Mouse (Mus musculus) spleen, adult 2 months (tissue): ENCODE measurements around the gene Rslcan18. TPM values are rescaled to one million over a fixed set of nuclear protein-coding genes. Genes with fewer than 3 reads are reported as not detected.

Experiments used
- DNase-seq, 2 experiments: peaks; one replicate each; pipeline versions ENCODE4 v3.0.0 to v3.0.0-alpha.2; 2012 to 2021; ENCODE audit warnings: low spot score in 2 of 2, low read depth in 1 of 2
- H3K27ac ChIP-seq: fragments of 200-500 bp; 2 replicates; pipeline ENCODE4 v1.5.1; 2012; ENCODE audit warnings: low read length, inconsistent platforms; ENCODE audit not compliant: insufficient read depth
- H3K27me3 ChIP-seq: fragments of 200-500 bp; 2 replicates; pipeline ENCODE4 v1.6.1; 2012; ENCODE audit warnings: mild to moderate bottlenecking, moderate library complexity, low read length, inconsistent platforms; ENCODE audit not compliant: control insufficient read depth, insufficient read depth
- H3K36me3 ChIP-seq: fragments of 200-500 bp; 2 replicates; pipeline ENCODE4 v1.6.1; 2012; ENCODE audit warnings: mild to moderate bottlenecking, low read length, inconsistent platforms; ENCODE audit not compliant: control insufficient read depth, insufficient read depth
- H3K4me1 ChIP-seq: fragments of 200-500 bp; 2 replicates; pipeline ENCODE4 v1.6.1; 2011; ENCODE audit warnings: inconsistent platforms; ENCODE audit not compliant: control insufficient read depth, insufficient read depth, insufficient read length
- H3K4me3 ChIP-seq: fragments of 200-500 bp; 2 replicates; pipeline ENCODE4 v1.5.1; 2011; ENCODE audit warnings: mild to moderate bottlenecking, inconsistent platforms; ENCODE audit not compliant: insufficient read depth, insufficient read length; ENCODE audit errors: extremely low read depth
- CTCF ChIP-seq: fragments of 200-500 bp; IDR thresholded peaks from 2 replicates; pipeline ENCODE4 v1.5.1; 2011; ENCODE audit warnings: mild to moderate bottlenecking, inconsistent platforms; ENCODE audit not compliant: insufficient read depth, insufficient read length, insufficient replicate concordance; ENCODE audit errors: extremely low read depth
- POLR2A ChIP-seq: fragments of 200-500 bp; IDR thresholded peaks from 2 replicates; pipeline ENCODE4 v1.6.1; 2011; ENCODE audit warnings: low read depth, low read length, inconsistent platforms
- whole genome bisulfite sequencing: fragments of 180-500 bp; shearing (Covaris S2); methylation state at CpG from one replicate; pipeline ENCODE4 v1.1.7; 2018; 5-methylcytosine and 5-hydroxymethylcytosine counted together
- polyA plus RNA-seq: library from polyadenylated mRNA; depleted of rRNA; stranded (reverse); fragments of >200 nt; gene quantifications from 2 replicates; pipeline ENCODE4 v1.2.3, GENCODE M21; 2012; rRNA removed

Rslcan18 gene
- polyA plus RNA-seq, 1 experiment = 0.18 TPM

- peak; percentile 12; the same call in 1 of the 2 replicates for TF ChIP-seq POLR2A
- no peak for TF ChIP-seq CTCF
- WGBS = under 1% methylated on average over 24 of the region's 24 CpGs
- peak; percentile 17 to 60 for DNase-seq
- peaks cover 1% of the 10 kb centered on the region; the same call in 1 of the 2 replicates for H3K36me3 ChIP-seq
- H3K4me1 ChIP-seq = no peaks in the 10 kb centered on the region
- peak overlapping the region; percentile 57 for H3K27ac ChIP-seq
- H3K27me3 ChIP-seq = no peaks in the 10 kb centered on the region
- peak overlapping the region; percentile 86 for H3K4me3 ChIP-seq
These were observed 34.8 kb downstream of the Rslcan18 start for GRCm38 (mm10) chr13:67081142-67081713.

- TF ChIP-seq POLR2A (no peak), CTCF (no peak)
- no peak overlapping the region for H3K27ac ChIP-seq
- 96% methylated on average over 2 of the region's 2 CpGs for WGBS
- no peak for DNase-seq
- H3K36me3 ChIP-seq = peaks cover 11% of the 10 kb centered on the region; the same call in 1 of the 2 replicates
- no peak overlapping the region for H3K4me3 ChIP-seq
- H3K27me3 ChIP-seq = no peaks in the 10 kb centered on the region
- H3K4me1 ChIP-seq = no peaks in the 10 kb centered on the region
These were observed 38.8 kb downstream of the Rslcan18 start for GRCm38 (mm10) chr13:67077244-67077643.

- Histone ChIP-seq H3K27ac (no peak overlapping the region), H3K27me3 (no peaks in the 10 kb centered on the region), H3K36me3 (peaks cover 19% of the 10 kb centered on the region), H3K4me1 (no peaks in the 10 kb centered on the region), H3K4me3 (no peak overlapping the region)
- TF ChIP-seq POLR2A (no peak), CTCF (no peak)
- DNase-seq = no peak
- WGBS = 89% methylated on average over 2 of the region's 2 CpGs
These were observed 43.3 kb downstream of the Rslcan18 start for GRCm38 (mm10) chr13:67072786-67073185.

- H3K4me3 ChIP-seq = no peak overlapping the region
- no peaks in the 10 kb centered on the region for H3K4me1 ChIP-seq
- H3K36me3 ChIP-seq = peaks cover 4% of the 10 kb centered on the region; the same call in 1 of the 2 replicates
- 93% methylated on average over 8 of the region's 8 CpGs for WGBS
- H3K27ac ChIP-seq = no peak overlapping the region
- no peak for DNase-seq
- TF ChIP-seq POLR2A = no peak
- no peak for TF ChIP-seq CTCF
- H3K27me3 ChIP-seq = no peaks in the 10 kb centered on the region
These were observed 50.7 kb downstream of the Rslcan18 start for GRCm38 (mm10) chr13:67065386-67065785.

DNA sequence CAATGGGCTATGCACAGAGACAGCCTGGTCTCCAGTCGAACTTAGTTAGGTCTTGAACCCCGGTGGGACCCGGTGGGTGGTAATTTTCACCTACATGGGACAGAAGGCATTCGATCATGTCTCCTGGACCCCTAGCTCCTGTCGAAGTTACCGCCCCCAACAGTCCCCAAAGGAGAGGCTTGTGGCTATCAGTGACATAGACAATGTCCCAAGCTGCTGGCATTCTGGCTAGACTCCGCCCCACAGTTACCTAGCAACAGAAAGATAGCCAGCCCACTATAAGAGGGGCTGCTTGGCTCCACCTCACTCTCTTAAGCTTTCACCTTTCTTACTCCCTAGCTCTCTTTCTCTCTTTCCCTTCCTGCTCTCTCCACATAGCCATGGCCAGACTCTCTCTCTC is 53.6 kb downstream of the Rslcan18 start:
- DNase-seq = no peak
- TF ChIP-seq POLR2A (no peak), CTCF (no peak)
- Histone ChIP-seq H3K36me3 (no peaks in the 10 kb centered on the region), H3K27me3 (no peaks in the 10 kb centered on the region), H3K4me3 (no peak overlapping the region), H3K27ac (no peak overlapping the region), H3K4me1 (no peaks in the 10 kb centered on the region)
- 80% methylated on average over 7 of the region's 7 CpGs for WGBS

GRCm38 (mm10) chr13:67060786-67061358 is 55.2 kb downstream of the Rslcan18 start, which contains the start of gene Zfp712:
Gene Zfp712, minus strand, starts transcription at chr13:67061170.
- under 1% methylated on average over 27 of the region's 27 CpGs for WGBS
- peak; percentile 65 to 85 for DNase-seq

GRCm38 (mm10) chr13:67060161-67060785 is 55.8 kb downstream of the Rslcan18 start:
- TF ChIP-seq POLR2A = no peak
- WGBS = 11% methylated on average over 12 of the region's 12 CpGs
- DNase-seq = no peak
- H3K27ac ChIP-seq = no peak overlapping the region
- H3K27me3 ChIP-seq = no peaks in the 10 kb centered on the region
- no peaks in the 10 kb centered on the region for H3K36me3 ChIP-seq
- H3K4me1 ChIP-seq = no peaks in the 10 kb centered on the region
- H3K4me3 ChIP-seq = peak overlapping the region; percentile 91

More at GRCm38 (mm10) chr13:67060786-67061358, 55.2 kb downstream of the Rslcan18 start, which contains the start of gene Zfp712:
- TF ChIP-seq POLR2A = peak; percentile 34; the same call in 1 of the 2 replicates
- no peak for TF ChIP-seq CTCF
- Histone ChIP-seq H3K27me3 (no peaks in the 10 kb centered on the region), H3K4me3 (peak within 1 kb of the TSS; percentile 91), H3K36me3 (no peaks in the 10 kb centered on the region), H3K27ac (peak within 1 kb of the TSS; percentile 58; the same call in 1 of the 2 replicates), H3K4me1 (no peaks in the 10 kb centered on the region)

Other genes with a start within 250 kb of the Rslcan18 start
- 0.33 and 0.37 TPM in 2 replicates for gene Gm10767, start 211.3 kb downstream of the Rslcan18 start, polyA plus RNA-seq
- 0.15 and 0.18 TPM in 2 replicates for gene Zfp712, start 55.1 kb downstream of the Rslcan18 start, polyA plus RNA-seq
- gene Zfp708, start 18.3 kb downstream of the Rslcan18 start, polyA plus RNA-seq = 0.11 TPM in 1 of 2 replicates, not detected in the other
- gene Gm28557, start 7.7 kb downstream of the Rslcan18 start, polyA plus RNA-seq = 1.0 and 1.1 TPM in 2 replicates
- 0.09 and 0.13 TPM in 2 replicates for gene Zfp759, start 5.4 kb upstream of the Rslcan18 start, polyA plus RNA-seq
- gene Rsl1, start 56.9 kb upstream of the Rslcan18 start, polyA plus RNA-seq = 1.0 and 1.8 TPM in 2 replicates
- gene Zfp455, start 78.2 kb upstream of the Rslcan18 start, polyA plus RNA-seq = 0.19 and 0.25 TPM in 2 replicates
- 0.41 TPM in 2 replicates for gene Zfp458, start 162.2 kb upstream of the Rslcan18 start, polyA plus RNA-seq
- 0.90 and 1.1 TPM in 2 replicates for gene Zfp457, start 190.2 kb upstream of the Rslcan18 start, polyA plus RNA-seq
- 0.62 and 0.77 TPM in 2 replicates for gene Zfp595, start 216.3 kb upstream of the Rslcan18 start, polyA plus RNA-seq
- not detected in 2 replicates for gene Gm28044, start 244.3 kb upstream of the Rslcan18 start, polyA plus RNA-seq
- 0.14 and 0.32 TPM in 2 replicates for gene Zfp953, start 244.3 kb upstream of the Rslcan18 start, polyA plus RNA-seq